ENCODE assay signal across 18 mouse cellular contexts in the genomic region with DNA sequence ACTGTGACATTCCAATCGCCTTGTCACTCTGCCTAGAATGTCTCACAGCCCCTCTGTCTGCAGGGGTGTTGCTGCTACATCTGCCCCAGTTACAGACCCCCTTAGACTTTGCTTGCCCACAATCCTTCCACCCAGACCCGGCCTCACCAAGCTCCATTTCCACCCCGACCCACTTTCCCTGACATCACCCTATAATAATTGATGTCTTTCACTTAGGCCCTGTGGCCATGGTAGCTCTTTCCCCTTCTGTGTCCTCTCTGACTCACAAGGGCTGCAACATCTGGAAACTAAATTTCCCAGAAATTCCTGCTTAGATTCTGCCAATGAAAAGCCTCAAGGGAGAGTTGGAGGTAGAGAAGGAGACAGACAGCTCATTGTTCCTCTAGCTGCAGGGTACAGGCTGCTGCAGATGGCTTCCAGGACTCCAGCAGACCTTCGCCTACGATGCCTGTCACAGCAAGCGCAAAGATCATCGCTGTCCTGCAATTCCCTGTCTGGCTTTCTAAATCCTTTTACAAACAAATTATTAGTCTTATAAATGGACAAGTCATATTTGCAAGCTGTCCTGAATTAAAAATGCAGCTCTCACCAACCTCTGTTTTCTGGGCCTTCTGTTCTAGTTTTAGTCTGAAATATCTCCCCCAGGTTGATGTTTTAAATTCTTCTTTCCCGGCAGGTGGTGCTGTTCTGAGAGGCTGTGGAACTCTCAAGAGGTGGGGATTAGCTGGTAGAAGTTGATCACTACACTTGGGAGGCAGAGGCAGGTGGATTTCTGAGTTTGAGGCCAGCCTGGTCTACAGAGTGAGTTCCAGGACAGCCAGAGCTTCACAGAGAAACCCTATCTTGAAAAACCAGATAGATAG.
DNase-seq lines count a peak whose midpoint lies in the region; ATAC-seq lines count a peak whose summit lies in the region.
"Had no signal": no experiment of that assay in that cellular context is flagged by ENCODE, and none has a peak within 500 bp of the region (broad histone marks: within the 10 kb centered on the region; RNA-seq: fewer than 3 reads in every experiment).

No protein-coding gene starts in this region.

- no peak overlapping the region for H3K27ac ChIP-seq in forebrain, embryonic 13.5 days
- H3K27ac ChIP-seq: forebrain, embryonic 15.5 days; hindbrain, embryonic 14.5 days; stomach, embryonic 15.5 days had no signal

- ATAC-seq in forebrain, embryonic 13.5 days = no peak
- ATAC-seq: CD4-positive, CD25-positive, alpha-beta regulatory T cell, adult 4 months; forebrain, embryonic 15.5 days had no signal

- intact Hi-C loops in left cerebral cortex, postnatal 36 days (cut with DNase I) = no loop called here

- no peak overlapping the region for H3K4me2 ChIP-seq in forebrain, embryonic 13.5 days
- H3K4me2 ChIP-seq: forebrain, embryonic 15.5 days; hindbrain, embryonic 14.5 days; stomach, embryonic 15.5 days had no signal

- no peaks in the 10 kb centered on the region for H3K27me3 ChIP-seq in forebrain, embryonic 13.5 days
- H3K27me3 ChIP-seq: forebrain, embryonic 15.5 days; stomach, embryonic 15.5 days had no signal

- WGBS in forebrain, embryonic 13.5 days = 86% methylated on average over 8 of the region's 8 CpGs

- no peaks in the 10 kb centered on the region for H3K36me3 ChIP-seq in forebrain, embryonic 13.5 days (ENCODE audit: poor library complexity, severe bottlenecking)
- H3K36me3 ChIP-seq: forebrain, embryonic 15.5 days; stomach, embryonic 15.5 days had no signal

- DNase-seq in gastrocnemius, postnatal 25 days = peak; percentile 35
- no peak for DNase-seq in gastrocnemius, adult 8-10 months (ENCODE audit: low spot score in 2 of 2)
- peak; percentile 54 for DNase-seq in 3134 (ENCODE audit: extremely low read depth, insufficient read length, low spot score)
- peak; percentile 52 for DNase-seq in R1 (ENCODE audit: low read depth, low spot score)
- DNase-seq in forelimb bud, embryonic 11.5 days (ENCODE audit: low read depth, low spot score) = peak; percentile 62
- DNase-seq in left cerebral cortex, postnatal 36 days (ENCODE audit: low spot score in 2 of 2) = no peak
- DNase-seq in cerebellum, postnatal 4 days (ENCODE audit: low spot score in 2 of 2) = no peak
- DNase-seq: adrenal gland, adult 8-10 months; cerebellum, postnatal 36 days; kidney, adult 2 months; lung, adult 18-20 months; right cerebral cortex, postnatal 4 days; thymus, postnatal 36 days had no signal

- H3K4me3 ChIP-seq in forebrain, embryonic 13.5 days = no peak overlapping the region
- H3K4me3 ChIP-seq: forebrain, embryonic 15.5 days; stomach, embryonic 15.5 days had no signal

- no peaks in the 10 kb centered on the region for H3K4me1 ChIP-seq in forebrain, embryonic 13.5 days
- H3K4me1 ChIP-seq: forebrain, embryonic 15.5 days; stomach, embryonic 15.5 days had no signal

- H3K9me3 ChIP-seq in forebrain, embryonic 13.5 days (replicated peaks) = no peaks in the 10 kb centered on the region
- H3K9me3 ChIP-seq: forebrain, embryonic 15.5 days; stomach, embryonic 15.5 days had no signal

- H3K9ac ChIP-seq in forebrain, embryonic 13.5 days = no peak overlapping the region
- H3K9ac ChIP-seq: forebrain, embryonic 15.5 days; hindbrain, embryonic 14.5 days; stomach, embryonic 15.5 days had no signal

Comparison
In these comparisons a context has a peak if more than half of its experiments do, and no peak if none do; other contexts are left out.
1. DNase-seq: peak in gastrocnemius, postnatal 25 days (single experiment), 3134 (single experiment), R1 (single experiment) and forelimb bud, embryonic 11.5 days (single experiment); none in gastrocnemius, adult 8-10 months (0 of 2), left cerebral cortex, postnatal 36 days (0 of 2) and cerebellum, postnatal 4 days (0 of 2).